Mouse (Mus musculus): ENCODE results near the gene Gm14214. TPM values are rescaled to one million over a fixed set of nuclear protein-coding genes. Genes with fewer than 3 reads are reported as not detected.

The Gm14214 gene
- not detected for polyA plus RNA-seq (2014; fragmentation: Illumina TruSeq; extraction: RNeasy Lipid Tissue Mini Kit (QIAGEN cat#74804); ENCODE audit: low read depth, low replicate concordance)

DNA sequence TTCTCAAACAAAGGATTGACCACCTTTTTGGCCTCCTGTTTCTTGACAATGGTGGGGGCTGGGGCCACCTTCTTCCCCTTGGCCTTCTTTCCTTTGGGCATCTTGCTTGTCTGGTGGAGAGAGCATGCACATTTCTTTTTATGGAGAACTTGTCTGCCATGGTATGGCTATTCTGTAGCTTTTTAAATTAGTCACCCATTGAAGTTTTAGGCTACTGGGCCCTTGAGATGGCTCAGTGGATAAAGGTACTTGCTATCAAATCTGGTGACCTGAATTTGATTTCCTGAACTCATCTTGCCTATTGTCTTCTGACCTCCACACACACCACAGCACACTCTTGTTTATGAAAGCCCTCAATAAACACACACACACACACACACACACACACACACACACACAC lies at the start of gene Gm14214:
Gm14214 (minus strand) TSS at position 101 of the 400 bp plus-strand sequence.

DNA sequence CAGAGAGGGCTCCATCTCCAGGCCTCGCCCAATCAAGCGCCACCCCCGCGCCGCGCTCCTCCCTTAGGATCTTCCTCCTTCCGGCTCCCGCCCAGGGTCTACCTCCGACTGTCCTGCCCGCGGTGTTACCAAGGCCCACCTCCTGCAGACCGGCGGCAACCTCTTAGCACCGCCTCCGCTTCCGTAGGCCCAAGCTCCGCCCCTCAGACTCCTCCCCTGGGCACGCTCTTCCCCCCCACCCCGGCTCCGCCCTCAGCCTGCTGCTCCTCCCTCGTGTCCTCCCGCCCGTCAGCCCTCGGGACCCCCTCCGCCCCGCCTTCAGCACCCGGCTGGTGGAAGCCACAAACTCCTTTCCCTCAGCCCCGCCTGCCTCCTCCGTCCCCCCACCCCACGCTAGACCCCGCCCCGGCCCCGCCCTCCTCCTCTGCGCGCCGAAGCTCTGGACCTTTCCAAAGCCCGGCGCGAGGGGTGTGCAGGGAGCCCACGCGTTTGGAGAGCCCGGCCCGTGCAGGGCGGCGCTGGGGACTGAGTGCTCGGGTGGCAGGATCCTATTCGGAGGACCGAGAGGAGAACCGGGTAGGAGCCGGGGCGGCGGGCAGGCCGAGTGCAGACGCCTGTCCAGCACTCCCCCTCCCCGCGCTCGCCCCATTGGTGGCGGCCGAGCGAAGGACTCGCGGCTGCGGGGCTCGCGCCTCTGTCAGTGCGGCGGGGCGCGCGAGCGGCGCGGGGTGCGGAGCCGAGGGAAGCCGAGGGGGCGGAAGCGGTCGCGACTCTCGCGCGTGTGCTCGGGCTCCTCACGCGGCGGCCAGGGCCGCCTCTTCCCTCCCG lies 21.0 kb upstream of the Gm14214 start, which contains the start of the genes Raly and a:
Raly (plus strand) TSS at position 441 of the 828 bp plus-strand sequence.
a (plus strand) TSS at position 747 of the 828 bp plus-strand sequence.

Other genes with a start within 250 kb of the Gm14214 start
- not detected for gene 1700003F12Rik, start 222.9 kb downstream of the Gm14214 start, polyA plus RNA-seq (2014; fragmentation: Illumina TruSeq; extraction: RNeasy Lipid Tissue Mini Kit (QIAGEN cat#74804); ENCODE audit: low read depth, low replicate concordance)
- not detected for gene Actl10, start 218.3 kb downstream of the Gm14214 start, polyA plus RNA-seq (2014; fragmentation: Illumina TruSeq; extraction: RNeasy Lipid Tissue Mini Kit (QIAGEN cat#74804); ENCODE audit: low read depth, low replicate concordance)
- not detected for gene Necab3, start 211.1 kb downstream of the Gm14214 start, polyA plus RNA-seq (2014; fragmentation: Illumina TruSeq; extraction: RNeasy Lipid Tissue Mini Kit (QIAGEN cat#74804); ENCODE audit: low read depth, low replicate concordance)
- 0.87 TPM for gene E2f1, start 200.1 kb downstream of the Gm14214 start, polyA plus RNA-seq (2014; fragmentation: Illumina TruSeq; extraction: RNeasy Lipid Tissue Mini Kit (QIAGEN cat#74804); ENCODE audit: low read depth, low replicate concordance)
- 12.5 TPM for gene Pxmp4, start 166.3 kb downstream of the Gm14214 start, polyA plus RNA-seq (2014; fragmentation: Illumina TruSeq; extraction: RNeasy Lipid Tissue Mini Kit (QIAGEN cat#74804); ENCODE audit: low read depth, low replicate concordance)
- not detected for gene Zfp341, start 156.7 kb downstream of the Gm14214 start, polyA plus RNA-seq (2014; fragmentation: Illumina TruSeq; extraction: RNeasy Lipid Tissue Mini Kit (QIAGEN cat#74804); ENCODE audit: low read depth, low replicate concordance)
- not detected for gene 4930519P11Rik, start 156.6 kb downstream of the Gm14214 start, polyA plus RNA-seq (2014; fragmentation: Illumina TruSeq; extraction: RNeasy Lipid Tissue Mini Kit (QIAGEN cat#74804); ENCODE audit: low read depth, low replicate concordance)
- 131 TPM for gene Chmp4b, start 118.3 kb downstream of the Gm14214 start, polyA plus RNA-seq (2014; fragmentation: Illumina TruSeq; extraction: RNeasy Lipid Tissue Mini Kit (QIAGEN cat#74804); ENCODE audit: low read depth, low replicate concordance)
- 140 TPM for gene Raly, start 21.1 kb upstream of the Gm14214 start, polyA plus RNA-seq (2014; fragmentation: Illumina TruSeq; extraction: RNeasy Lipid Tissue Mini Kit (QIAGEN cat#74804); ENCODE audit: low read depth, low replicate concordance)
- gene a, start 21.4 kb upstream of the Gm14214 start, polyA plus RNA-seq (2014; fragmentation: Illumina TruSeq; extraction: RNeasy Lipid Tissue Mini Kit (QIAGEN cat#74804); ENCODE audit: low read depth, low replicate concordance) = not detected
- 702 TPM for gene Eif2s2, start 122.9 kb upstream of the Gm14214 start, polyA plus RNA-seq (2014; fragmentation: Illumina TruSeq; extraction: RNeasy Lipid Tissue Mini Kit (QIAGEN cat#74804); ENCODE audit: low read depth, low replicate concordance)
- gene Gm14226, start 248.2 kb upstream of the Gm14214 start, polyA plus RNA-seq (2014; fragmentation: Illumina TruSeq; extraction: RNeasy Lipid Tissue Mini Kit (QIAGEN cat#74804); ENCODE audit: low read depth, low replicate concordance) = 3.6 TPM

Measured in adrenal gland, adult 10 weeks (tissue).